Mouse (Mus musculus): ENCODE results near the gene Kremen2.
A peak's percentile ranks its signal among the peaks of the same experiment; 100 is the strongest.

The Kremen2 gene

DNA sequence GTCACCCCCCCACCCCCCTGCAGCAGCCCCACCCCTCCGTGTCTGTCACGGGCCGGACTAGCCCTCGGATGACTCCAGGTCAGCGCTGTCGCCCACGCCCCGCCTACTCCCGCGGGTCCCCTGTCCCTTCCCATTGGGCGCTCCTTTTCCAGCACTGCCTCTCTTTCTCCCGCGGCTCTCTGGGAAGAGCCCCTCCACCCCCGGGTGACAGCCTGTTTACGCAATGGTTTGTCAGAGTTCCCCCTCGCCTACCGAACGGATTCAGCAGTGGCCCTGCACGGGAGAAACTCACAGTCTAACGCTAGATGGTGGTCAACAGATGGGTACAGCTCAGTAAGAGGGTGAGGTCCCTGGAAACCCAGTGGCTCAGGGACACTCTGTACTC is 18.9 kb downstream of the Kremen2 start:
- DNase-seq, result peak; percentile 44 to 54

GRCm38 (mm10) chr17:23725999-23726757 is 19.5 kb downstream of the Kremen2 start, which contains the start of gene Pkmyt1:
Pkmyt1 (plus strand) TSS chr17:23726336.
- peak; percentile 93 to 94 for DNase-seq

GRCm38 (mm10) chr17:23725477-23725876 is 20.2 kb downstream of the Kremen2 start:
- no peak for DNase-seq

DNA sequence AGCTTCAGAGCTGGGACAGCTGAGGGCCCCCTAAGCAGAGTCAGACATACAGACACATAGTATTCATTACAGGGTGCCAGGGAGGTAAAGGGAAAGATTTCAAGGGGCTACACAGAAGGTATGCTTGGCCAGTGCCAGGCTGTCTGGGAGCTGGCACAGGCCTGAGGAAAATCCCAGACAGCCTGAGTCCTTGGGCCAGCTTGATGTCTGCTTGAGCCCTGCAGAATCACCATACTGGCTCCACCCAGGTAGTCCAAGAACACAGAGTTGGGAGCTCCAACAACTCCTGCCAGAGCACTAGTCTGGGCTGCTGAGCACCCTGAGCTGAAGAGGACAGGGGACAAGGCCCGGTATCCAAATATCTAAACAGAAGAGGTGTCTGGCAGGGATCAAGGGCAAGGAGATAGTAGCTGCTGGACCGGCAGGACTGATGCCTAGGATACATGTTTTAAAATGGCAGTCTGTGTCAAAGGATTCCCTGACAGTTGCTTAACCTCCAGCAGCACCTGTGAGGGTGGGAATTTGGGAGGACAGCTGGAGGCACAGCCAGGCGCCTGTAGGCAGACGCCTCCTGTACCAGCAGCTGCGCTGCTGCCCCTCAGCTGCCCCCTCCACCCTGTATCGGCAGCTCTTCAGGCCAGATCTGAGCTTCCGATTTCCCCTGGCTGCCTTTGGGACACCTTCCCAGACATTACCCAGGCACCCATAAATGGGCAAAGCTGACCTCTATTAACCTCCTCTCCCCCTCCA is 23.1 kb downstream of the Kremen2 start, which contains the start of gene 1520401A03Rik:
1520401A03Rik (minus strand) TSS at position 408 of the 750 bp plus-strand sequence.
- DNase-seq, result no peak

- DNase-seq, result no peak
These were observed 23.7 kb downstream of the Kremen2 start for GRCm38 (mm10) chr17:23721886-23722285.

DNA sequence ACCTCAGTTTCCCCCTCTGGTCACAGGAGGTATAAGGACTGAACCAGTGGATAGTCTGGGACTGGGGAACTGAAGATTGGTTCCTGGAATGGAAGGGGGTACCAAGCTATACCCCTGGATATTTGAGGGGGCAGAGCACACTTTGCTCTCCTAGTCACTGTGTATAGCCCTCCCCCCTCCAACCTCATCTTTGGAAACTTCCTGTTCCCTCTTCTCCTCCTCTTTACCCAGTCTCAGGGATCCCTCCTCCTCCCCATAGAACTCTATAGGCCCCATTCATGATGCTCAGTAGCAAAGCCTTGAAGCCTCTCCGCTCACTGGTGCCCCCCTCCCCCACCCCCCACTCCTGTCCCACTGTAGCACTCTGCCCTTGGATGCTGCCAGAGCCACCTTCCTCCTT is 26.2 kb downstream of the Kremen2 start:
- no peak for DNase-seq

DNA sequence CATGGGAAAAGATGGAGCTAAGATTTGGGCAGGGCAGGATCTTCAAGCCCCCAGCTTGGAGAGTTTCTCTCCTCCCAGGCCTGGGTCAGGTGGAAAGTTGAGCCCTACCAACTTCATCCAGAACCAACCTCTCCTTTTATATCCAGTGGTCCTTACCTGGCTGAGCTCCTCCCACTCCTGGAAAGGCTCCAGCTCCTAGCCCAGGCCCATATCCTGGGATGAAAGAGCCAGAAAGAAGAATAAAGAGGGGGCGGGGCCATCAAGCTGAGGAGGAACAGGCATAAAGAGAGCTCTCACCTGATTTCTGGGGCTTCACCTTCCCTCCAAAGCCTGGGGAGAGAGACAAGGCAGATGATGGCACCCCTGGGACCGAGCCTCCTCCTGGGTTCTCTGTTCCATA is 28.6 kb downstream of the Kremen2 start:
- no peak for DNase-seq

GRCm38 (mm10) chr17:23706212-23706611 is 39.4 kb downstream of the Kremen2 start:
- DNase-seq, result peak; percentile 52 to 80

DNA sequence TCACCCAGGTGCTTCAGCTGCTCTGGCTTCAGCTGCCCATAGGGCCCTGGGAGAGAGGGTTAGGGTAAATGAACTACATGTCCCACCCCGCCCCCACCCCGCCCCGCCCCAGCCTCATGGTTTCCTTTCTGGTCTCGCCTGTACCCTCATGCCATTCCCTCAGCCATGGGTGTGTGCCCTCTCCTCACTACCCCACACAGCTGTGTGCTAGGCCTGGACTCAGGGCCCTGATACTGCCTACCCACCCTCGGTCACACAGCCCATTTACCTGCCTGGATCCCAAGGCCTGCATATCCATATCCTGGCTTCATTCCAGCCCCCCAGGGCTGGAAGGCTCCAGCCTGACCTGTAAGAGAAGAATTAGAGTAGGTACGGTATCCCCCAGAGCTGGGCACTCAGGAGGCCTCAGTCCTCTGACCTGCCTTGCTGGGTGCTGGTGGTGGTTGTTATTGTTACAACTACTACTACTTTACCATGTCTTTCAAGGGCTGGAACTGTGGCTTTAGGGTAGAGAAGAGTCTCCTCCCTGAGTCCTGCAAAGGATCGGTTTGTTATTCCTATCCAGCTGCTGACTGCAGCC is 40.0 kb downstream of the Kremen2 start:
- no peak for DNase-seq

- no peak for DNase-seq
These were observed 40.9 kb downstream of the Kremen2 start for GRCm38 (mm10) chr17:23704741-23705140.

- DNase-seq, result no peak
These were observed 42.3 kb downstream of the Kremen2 start for GRCm38 (mm10) chr17:23703301-23703700.

- DNase-seq, result peak; percentile 92 to 94
These were observed 45.6 kb downstream of the Kremen2 start for GRCm38 (mm10) chr17:23700079-23700478.

DNA sequence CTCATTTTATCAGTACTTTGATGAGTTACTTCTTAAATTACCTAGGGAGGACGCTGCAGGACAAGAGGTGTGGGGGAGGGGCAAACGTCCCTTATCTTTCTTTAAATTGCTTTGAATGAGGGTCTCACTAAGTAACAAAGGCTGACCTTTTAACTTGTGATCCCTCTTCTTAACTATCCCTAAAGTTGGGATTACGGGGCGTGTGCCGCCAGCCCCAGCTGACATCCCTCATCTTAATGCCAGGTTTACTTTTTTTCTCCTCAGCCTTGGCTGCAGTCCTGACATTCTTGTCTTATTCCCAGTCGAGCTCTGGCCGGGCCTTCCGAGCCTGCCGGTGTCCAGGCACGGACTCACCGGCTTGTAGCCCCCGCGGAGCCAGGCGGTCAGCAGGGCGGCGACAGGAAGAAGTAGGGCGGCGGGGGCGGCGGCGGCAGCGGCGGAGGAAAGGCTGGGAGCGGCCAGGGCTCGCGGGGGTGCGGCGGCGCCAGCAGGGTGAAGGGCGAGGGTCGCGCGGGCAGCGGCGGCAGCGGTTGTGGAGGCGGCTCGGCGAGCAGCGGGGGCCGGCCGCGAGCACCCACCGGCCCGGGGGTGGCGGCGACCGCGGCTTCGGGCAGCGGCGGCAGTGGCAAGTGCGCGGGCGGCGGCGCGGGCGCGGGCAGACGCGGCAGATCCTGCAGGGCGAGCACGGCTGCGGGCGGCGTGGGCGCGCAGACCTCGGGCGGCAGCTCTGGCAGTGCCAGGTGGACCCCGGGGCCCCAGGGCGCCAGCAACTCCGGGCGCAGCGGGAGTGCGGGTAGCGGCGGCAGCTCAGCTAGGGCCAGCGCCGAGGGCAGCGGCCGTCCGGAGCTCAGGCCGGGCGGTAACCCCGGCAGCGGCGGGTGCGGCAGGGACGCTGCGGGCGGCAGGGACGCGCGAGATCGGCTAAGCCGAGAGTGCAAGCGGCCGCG is 46.2 kb downstream of the Kremen2 start:
- DNase-seq, result peak in 1 of 2 experiments; percentile 40

- no peak for DNase-seq
These were observed 49.8 kb downstream of the Kremen2 start for GRCm38 (mm10) chr17:23695801-23696200.

DNA sequence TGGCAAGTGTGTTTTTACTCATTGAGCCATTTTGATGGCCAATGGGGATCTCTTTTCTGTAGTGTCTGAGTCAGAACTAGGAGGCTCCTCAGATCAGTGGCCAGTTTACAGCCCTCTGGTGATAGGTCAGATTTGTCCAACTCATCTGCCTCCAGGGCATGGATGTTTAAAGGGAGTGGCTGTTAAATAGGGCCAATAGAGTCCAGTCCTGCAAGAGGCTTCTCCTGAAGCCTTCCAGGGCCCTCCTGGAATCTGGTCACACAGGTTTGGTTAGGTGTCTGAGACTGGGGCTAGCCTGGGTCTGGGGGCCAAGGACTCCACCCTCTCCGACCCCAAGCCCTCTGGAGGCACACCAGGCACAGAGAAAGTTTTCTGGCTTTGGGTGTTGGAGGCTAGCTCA is 51.1 kb downstream of the Kremen2 start:
- no peak for DNase-seq

Measured in kidney, adult 8-10 months (tissue).